Mouse (Mus musculus) left cerebral cortex, postnatal 10 days (tissue): ENCODE results near the gene Pou2f1. TPM values are rescaled to one million over a fixed set of nuclear protein-coding genes. Genes with fewer than 3 reads are reported as not detected.

Experiments used
- DNase-seq, 2 experiments: peaks; one replicate each; pipeline ENCODE4 v3.0.0; 2021 to 2022; ENCODE audit warnings: low spot score in 2 of 2, mixed read lengths in 1 of 2; ENCODE audit errors: extremely low spot score in 1 of 2
- intact Hi-C: fragments of 180-260 bp; cut with DNase I; formaldehyde crosslinking; loops from one replicate; pipeline ENCODE4 v1.15.1; 2025
- total RNA-seq, 2 experiments: library from RNA; stranded (reverse); gene quantifications; 2 replicates each; pipeline ENCODE4 v1.2.3; 2021

Pou2f1 gene
- total RNA-seq, 2 experiments from 2014 or later = 17.5 to 18.0 TPM

DNA sequence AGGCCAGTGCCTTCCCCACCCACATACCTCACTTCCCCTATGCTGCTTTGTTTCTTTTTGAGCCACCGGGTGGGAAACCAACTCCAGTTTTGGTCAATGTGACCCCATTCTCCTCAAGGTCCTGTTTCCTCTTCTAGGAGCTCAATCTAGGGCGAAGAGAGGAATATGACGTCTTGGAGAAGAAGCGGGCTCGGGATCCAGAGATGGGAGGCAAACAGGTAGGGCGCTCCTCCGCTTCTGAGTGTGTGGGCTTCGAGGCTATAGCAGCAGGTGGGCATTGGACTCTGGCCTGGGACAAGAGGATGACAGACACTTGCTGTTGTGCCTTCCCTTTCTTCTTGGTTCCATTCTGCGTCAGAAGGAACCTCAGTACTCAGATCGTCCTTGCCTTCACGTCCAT, 145.2 kb downstream of the Pou2f1 start:
- intact Hi-C loops = loop anchor here (5.0 kb wide), 1 partner anchor 75 kb away; no protein-coding TSS in a partner anchor
- no peak for DNase-seq

DNA sequence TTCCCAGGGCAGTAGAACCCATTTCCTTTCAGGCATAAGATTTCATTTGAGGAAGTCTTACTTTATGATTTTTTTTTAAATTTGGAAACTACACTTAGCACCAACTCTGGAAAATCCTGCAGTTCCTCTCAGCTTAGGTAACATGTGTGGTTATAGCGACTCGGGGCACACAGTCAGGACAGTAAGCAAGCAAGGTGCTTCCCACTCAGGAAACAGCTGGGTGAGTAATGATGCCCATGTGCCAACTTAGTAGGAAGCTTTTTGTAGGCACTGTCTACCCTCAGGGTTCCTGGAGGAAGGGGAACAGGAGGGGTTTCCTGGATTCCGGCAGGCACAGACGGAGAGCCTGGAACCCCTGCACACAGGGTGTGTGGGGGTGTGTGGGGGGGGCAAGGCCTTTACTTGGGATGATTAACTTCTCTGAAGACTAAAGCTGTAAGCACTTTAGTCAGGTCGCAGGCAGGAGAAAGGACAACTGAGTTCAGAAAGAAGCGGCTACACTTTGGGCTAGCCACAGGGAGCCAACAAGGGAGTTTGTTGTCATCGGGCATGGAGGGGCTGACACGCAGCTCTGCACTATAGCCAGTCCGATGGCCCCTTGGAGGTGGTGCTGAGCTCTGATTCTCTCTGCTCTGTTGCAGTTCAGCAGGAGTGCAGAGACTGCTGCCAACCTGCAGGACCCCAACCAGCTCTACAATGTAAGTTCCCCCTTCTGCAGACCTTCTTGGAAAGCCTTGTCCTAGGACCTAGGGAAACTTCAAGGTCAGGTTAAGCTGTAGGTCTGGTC, 146.5 kb downstream of the Pou2f1 start:
- DNase-seq = no peak
- intact Hi-C loops = loop anchor here (5.0 kb wide), 1 partner anchor 74 kb away; no protein-coding TSS in a partner anchor

DNA sequence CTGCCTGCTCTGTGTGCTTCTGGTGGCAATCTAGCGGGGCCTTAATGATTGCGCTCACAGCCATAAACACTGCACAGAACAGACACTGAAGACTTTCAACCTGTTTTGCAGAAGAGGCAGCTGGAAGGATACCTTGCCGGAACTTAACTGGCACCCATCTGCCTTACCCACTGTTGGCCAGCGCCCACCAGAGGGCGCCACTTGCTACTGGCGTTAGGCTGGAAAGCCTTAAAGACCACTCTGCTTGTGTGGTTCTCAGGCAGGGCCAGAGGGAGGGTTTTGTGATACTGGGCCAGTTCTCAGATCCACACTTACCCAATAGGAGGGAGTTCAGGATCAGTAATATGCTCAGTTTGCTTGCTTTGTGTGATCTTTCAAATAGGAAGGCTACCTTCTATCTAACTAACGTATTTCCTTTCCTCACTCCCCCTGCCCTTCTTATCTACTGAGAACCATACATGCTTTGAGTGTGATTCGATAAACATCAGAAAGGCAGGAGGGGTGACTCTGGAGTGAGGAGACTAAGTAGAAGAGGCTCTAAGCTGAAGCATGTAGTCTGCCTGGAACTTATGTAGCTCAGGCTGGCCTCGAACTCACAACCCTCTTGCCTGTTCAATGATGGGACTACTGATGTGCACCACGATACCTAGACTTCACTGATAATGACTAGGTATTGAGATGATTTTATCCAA, 148.6 kb downstream of the Pou2f1 start:
- intact Hi-C loops = loop anchor here (5.0 kb wide), 1 partner anchor 298 kb away; no protein-coding TSS in a partner anchor
- DNase-seq = peak in 1 of 2 experiments; percentile 79

DNA sequence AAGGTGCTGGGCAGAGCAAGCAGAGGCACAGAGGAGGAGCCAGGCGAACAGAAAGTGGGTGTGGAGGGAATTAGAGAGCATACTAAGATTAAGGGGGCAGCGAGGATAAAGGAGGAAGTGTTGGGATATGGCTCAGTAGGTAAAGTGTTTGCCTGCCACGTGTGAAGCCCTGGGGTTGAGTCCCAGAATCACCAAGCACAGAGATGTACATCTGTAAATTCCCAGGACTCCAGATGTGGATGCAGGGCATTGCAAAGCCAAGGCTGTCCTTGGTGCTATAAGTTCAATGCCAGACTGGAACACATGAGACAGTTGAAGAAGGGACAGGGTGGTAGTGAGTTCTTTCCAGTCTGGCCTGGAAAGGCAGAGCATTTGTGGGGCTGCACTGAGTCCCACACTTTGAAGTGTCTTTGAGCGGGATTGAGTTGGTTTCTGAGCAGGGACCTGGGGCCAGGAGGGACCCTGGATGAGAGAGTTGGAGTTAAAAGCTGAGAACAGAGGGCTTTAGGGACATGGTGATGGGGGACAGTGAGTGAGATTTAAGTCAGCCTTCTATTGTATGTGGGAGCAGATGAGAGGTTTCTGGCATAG, 149.3 kb downstream of the Pou2f1 start:
- intact Hi-C loops = loop anchor here (5.0 kb wide), 1 partner anchor 299 kb away; no protein-coding TSS in a partner anchor
- no peak for DNase-seq

- intact Hi-C loops = loop anchor here (5.0 kb wide), 1 partner anchor 300 kb away; no protein-coding TSS in a partner anchor
- no peak for DNase-seq
Observed at GRCm38 (mm10) chr1:165852131-165852530, 150.3 kb downstream of the Pou2f1 start.

DNA sequence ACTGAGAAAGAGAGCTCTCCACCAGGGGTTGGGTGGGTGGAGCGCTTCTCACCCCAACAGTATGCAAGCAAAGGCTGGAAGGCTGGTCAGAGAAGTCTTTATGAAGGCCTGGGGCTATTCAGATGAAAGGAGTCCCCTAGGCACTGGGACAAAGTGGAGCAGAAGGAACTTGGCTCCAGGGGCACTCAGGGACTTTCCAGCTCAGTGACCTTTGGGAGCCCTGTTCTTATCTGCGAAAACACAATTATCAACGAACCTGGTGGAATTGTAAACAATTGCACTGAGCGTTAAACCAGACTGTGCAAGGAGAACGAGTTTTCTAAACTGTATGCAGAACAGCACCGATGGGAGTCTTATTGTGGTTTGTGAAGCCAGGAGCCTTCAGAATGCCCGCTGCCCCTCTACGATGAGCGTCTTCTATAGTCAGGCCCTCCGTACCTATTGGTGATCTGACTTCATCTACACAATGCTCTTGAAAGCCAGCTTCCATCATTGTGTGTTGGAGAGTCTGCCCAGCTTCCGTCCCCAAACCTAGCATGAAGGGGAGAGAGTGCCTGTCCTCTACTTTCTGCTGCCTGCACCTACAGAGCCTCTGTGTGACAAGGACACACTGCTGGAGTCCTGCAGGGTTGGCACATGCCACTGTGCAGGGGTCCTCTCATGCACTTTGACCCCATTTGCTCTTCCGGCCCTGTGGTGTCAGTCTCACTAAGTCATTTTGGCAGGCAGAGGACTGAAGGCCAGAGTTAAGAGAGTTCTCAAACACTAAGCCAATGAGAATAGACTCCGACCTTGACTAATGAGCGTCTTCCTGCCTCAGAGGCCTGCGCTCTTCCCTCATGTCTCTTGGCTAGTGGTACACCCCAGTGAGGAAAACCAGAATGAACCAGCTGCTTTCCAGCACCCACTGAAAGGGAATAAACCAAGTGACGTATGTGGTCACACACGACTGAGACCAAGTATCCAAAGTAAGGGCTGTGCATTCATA, 152.7 kb downstream of the Pou2f1 start:
- intact Hi-C loops = loop anchor here (5.0 kb wide), 1 partner anchor 303 kb away; no protein-coding TSS in a partner anchor
- no peak for DNase-seq

DNA sequence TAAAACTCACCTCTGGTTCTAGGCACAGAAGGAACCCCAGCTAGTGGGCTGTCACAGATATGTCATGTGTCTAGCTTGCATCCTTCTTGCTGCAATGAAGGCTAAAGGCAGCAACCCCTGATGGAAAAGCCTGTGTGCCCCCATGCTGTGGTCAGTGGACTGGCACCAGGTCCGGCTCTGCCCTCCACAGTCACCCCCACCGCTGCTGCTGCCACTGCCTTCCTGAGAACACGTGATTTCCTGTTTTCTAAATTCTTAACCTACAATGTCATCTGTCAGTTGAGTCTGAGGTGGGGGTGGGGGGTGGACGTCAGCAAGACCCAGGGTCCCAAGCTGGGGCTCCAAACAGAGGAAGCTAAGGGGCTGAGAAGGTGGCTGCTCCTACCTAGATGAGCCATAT, 153.6 kb downstream of the Pou2f1 start:
- no peak for DNase-seq
- intact Hi-C loops = no loop called here

GRCm38 (mm10) chr1:165848417-165848816, 154.1 kb downstream of the Pou2f1 start:
- no peak for DNase-seq
- intact Hi-C loops = no loop called here

DNA sequence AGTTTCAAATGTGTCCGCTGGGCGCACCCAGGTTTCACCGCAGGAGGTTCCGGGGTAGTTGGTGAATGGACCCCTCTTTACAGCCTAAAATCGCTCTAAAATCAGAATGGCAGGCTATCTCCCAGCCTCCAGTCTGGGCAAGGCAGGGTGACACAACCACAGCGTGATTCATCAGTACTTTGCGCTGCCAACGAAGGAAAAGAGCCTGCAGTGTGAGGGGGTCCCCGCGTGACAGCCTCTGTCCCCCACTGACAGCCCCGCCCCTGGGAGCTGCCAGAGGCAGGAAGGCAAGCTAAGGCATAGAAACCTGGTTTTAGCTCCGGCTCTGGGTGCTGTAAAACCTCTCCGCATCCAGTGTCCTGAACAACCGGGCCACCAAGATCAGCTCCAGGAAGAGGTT, 157.1 kb downstream of the Pou2f1 start:
- intact Hi-C loops = no loop called here
- peak in 1 of 2 experiments; percentile 51 for DNase-seq

DNA sequence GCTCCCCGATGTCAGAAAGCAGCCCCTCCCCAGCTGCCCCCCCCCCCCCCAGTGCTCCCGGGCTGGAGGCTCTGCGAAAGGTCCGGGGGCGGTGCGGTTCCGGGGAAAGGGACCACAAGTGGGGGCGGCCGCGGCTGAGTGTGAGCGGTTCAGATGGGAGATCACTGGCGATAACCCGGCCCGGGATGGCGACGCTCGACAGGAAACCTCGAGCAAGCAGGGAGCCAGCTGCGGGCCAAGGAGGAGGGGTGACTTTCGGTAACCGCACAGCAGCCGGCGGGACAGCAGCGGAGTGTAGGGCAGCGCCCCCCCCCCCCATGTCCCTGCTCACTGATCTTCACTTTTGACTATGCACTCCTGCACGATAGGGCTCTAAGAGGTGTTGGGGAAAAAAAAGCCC, 157.5 kb downstream of the Pou2f1 start:
- DNase-seq = peak in 1 of 2 experiments; percentile 55
- intact Hi-C loops = no loop called here

- intact Hi-C loops = no loop called here
- no peak for DNase-seq
Observed at GRCm38 (mm10) chr1:165844466-165844951, 158.0 kb downstream of the Pou2f1 start.

DNA sequence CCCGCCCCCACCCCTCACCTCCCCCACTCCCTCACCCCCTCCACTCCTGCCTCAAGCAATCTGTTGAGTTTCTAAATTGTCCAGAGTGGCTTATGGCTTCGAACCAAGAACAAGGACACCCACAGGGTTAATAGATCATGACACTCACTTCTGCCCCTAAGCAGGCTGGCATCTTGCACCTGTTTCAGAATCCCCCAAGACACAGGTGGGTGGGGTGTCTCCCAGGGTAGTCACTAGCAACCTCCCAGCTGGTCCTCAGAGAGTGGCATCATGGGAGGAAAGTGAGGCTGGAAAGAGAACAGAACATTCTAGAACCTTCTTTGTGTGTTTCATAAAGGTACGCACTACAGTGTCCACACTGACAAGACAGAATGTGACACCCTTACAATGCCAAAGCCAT, 158.9 kb downstream of the Pou2f1 start:
- intact Hi-C loops = no loop called here
- DNase-seq = no peak

GRCm38 (mm10) chr1:165842170-165842569, 160.3 kb downstream of the Pou2f1 start:
- intact Hi-C loops = no loop called here
- DNase-seq = no peak

DNA sequence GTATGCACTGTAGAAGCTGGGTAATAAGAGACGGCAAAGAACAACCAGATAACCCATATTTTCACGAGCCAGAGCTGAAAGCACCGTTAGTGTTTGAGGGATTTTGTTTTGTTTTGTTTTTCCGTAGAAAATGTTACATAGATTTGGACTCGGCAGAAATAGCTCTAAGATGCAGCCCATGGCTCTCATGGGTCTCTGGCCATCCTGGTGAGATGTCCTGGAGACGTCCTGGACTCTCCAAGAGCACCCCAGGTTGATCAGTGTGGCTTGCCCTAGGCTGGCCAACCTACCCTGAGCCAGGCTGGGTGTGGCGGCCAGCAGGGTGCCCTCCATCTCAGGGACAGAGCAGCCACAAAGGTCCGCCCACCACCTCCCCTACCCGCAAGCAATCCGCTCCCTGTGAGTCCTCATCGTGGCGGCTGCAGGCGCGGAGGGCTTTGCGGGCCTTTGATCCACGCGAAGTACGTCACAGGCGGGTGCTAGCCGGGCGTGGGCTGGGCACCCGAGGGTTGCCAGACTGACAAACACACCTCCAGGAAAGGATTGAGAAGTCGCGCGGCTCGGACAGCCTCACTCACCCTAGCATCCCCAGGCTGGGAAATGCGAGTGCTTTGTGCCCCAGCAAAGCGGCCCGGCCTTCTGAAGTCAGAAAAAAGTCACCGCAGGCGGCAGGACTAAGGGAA, 161.8 kb downstream of the Pou2f1 start:
- DNase-seq = peak in 1 of 2 experiments; percentile 36
- intact Hi-C loops = no loop called here

DNA sequence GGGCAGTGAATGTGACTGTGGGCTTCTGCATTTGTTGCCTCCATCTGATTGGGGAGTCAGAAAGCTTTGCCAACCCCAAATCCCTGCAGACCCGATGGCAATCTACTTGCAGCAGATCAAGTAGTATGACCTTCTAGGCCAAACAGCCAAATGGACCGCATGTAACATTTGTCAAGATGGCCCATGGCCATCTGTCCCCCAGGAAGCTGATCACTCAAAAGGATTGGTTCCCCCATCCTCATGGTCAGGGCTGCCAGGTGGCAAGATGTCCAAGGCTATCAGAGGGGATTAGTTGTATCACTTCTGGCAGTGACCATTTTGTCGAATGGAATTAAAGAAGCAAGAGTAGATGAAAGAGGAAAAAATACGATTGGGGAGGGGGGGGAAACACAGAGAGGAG, 163.3 kb downstream of the Pou2f1 start:
- intact Hi-C loops = no loop called here
- no peak for DNase-seq

DNA sequence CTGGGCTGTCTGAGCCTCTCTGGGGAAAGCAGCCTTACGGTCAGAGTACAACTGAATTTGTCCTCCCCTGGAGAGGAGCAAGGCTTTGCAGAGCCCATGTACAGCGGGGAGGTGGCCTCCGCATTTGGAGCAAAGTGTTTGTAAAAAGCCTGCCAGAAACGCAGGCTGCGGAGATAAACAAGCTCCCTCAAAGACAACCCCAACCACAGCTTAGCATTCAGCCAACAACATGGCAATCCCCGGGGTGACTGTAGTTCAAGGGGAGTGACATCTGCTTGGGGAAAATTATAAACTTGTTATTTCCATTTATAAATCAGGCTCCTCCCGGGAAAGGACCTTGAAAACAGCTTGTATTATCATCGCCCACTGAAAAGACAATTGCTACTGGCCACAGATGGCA, 164.9 kb downstream of the Pou2f1 start:
- intact Hi-C loops = no loop called here
- DNase-seq = no peak

DNA sequence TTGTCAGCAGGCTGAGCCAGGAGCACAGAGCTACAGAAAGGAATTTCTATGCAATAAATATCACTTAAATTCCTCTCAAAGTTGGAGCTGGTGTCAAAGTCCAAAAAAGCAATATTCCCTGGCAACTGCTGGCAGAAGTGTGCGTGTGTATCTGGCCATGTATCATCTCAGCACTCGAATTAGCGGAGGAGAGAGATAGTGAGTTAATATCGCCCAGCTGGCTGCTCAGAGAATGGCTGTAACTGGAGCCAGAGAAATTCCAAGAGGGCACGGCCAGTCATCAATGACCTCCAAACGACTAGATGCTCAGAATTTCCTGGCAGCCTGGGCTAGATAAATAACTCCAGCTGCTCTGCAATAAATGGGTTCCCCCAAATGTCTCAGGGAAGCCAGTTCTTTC, 166.0 kb downstream of the Pou2f1 start:
- intact Hi-C loops = no loop called here
- DNase-seq = no peak

DNA sequence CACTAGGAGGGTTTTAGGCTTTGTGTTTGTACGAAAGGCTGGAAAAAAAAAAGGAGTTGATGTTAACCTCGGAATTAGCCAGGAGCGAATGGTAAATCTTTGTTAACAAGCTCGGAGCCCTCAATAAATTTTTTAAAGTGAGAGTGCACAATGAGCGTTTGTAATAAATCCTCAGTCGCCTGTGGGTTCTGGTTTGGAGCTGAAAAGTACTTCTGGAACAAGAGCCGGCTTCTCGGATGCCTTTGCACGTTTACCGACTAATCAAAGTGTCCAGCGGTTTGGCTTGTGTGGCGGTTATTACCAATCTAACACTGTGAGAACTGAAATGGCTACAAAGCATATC, 167.9 kb downstream of the Pou2f1 start:
- no peak for DNase-seq
- intact Hi-C loops = loop anchor here (5.0 kb wide), 1 partner anchor 52 kb away; no protein-coding TSS in a partner anchor
